Mouse (Mus musculus) heart, embryonic 13.5 days (tissue): ENCODE results near the gene Ralgps1. TPM values are rescaled to one million over a fixed set of nuclear protein-coding genes. Genes with fewer than 3 reads are reported as not detected.
A peak's percentile ranks its signal among the peaks of the same experiment; 100 is the strongest.
"Not testable (repeated sequence)": the region's sequence is repeated elsewhere in the genome, so short reads cannot be mapped to it uniquely, and the experiment has no call there.

Source experiments
- ATAC-seq: fragments of 200-750 bp; cut with Nextera tagmentation; 2 replicates; pipeline ENCODE4 v1.8.0; 2017; ENCODE audit warnings: moderate TSS enrichment; ENCODE audit not compliant: insufficient number of reproducible peaks, low FRiP score, low TSS enrichment; ENCODE audit errors: extremely low read depth
- H3K27ac ChIP-seq: fragments of 300-500 bp; sonication (generic); replicated peaks from 2 replicates; pipeline ENCODE4 v1.5.1; 2015; ENCODE audit warnings: moderate library complexity, mild to moderate bottlenecking, inconsistent platforms
- H3K27me3 ChIP-seq: fragments of 300-500 bp; sonication (generic); replicated peaks from 2 replicates; pipeline ENCODE4 v1.6.1; 2015; ENCODE audit warnings: mild to moderate bottlenecking, inconsistent platforms
- H3K36me3 ChIP-seq: fragments of 300-500 bp; sonication (generic); 2 replicates; pipeline ENCODE4 v1.6.1; 2015; ENCODE audit warnings: mild to moderate bottlenecking, inconsistent platforms
- H3K4me1 ChIP-seq: fragments of 300-500 bp; sonication (generic); 2 replicates; pipeline ENCODE4 v1.6.1; 2015; ENCODE audit warnings: inconsistent platforms
- H3K4me2 ChIP-seq: fragments of 300-500 bp; sonication (generic); 2 replicates; pipeline ENCODE4 v1.6.1; 2015; ENCODE audit warnings: inconsistent platforms, mild to moderate bottlenecking, moderate library complexity
- H3K4me3 ChIP-seq: fragments of 300-500 bp; sonication (generic); 2 replicates; pipeline ENCODE4 v1.5.1; 2015; ENCODE audit warnings: moderate library complexity, mild to moderate bottlenecking, inconsistent platforms
- H3K9ac ChIP-seq: fragments of 300-500 bp; sonication (generic); 2 replicates; pipeline ENCODE4 v1.6.1; 2015; ENCODE audit warnings: inconsistent platforms, mild to moderate bottlenecking, moderate library complexity
- H3K9me3 ChIP-seq: fragments of 300-500 bp; sonication (generic); 2 replicates; pipeline ENCODE4 v1.6.1; 2016; ENCODE audit warnings: inconsistent platforms
- WGBS: fragments of 180-500 bp; shearing (Covaris S2); methylation state at CpG from one replicate; pipeline ENCODE4 v1.1.7; 2015; ENCODE audit warnings: mixed read lengths; 5-methylcytosine and 5-hydroxymethylcytosine counted together
- polyA plus RNA-seq: library from polyadenylated mRNA; unstranded; fragments of >200 nt; fragmentation: Nextera tagmentation; extraction: Ambion mirVana; gene quantifications from 2 replicates; pipeline ENCODE4 v1.2.1, GENCODE M21; 2015

Gene Ralgps1
- polyA plus RNA-seq, 1 experiment from 2014 or later = 3.7 TPM

GRCm38 (mm10) chr2:33345475-33345874 is 25.8 kb downstream of the Ralgps1 start:
- peaks cover 55% of the 10 kb centered on the region for H3K4me1 ChIP-seq
- 22% methylated on average over 6 of the region's 6 CpGs for WGBS

GRCm38 (mm10) chr2:33343413-33343812 is 27.9 kb downstream of the Ralgps1 start:
- 0 out of 2 replicates have a peak overlapping the region, but pooled peaks have one; percentile 9 for H3K9ac ChIP-seq

More at GRCm38 (mm10) chr2:33345475-33345874, 25.8 kb downstream of the Ralgps1 start:
- H3K9me3 ChIP-seq = no peaks in the 10 kb centered on the region
- peak overlapping the region; percentile 65 for H3K27ac ChIP-seq
- no peak for ATAC-seq
- H3K4me2 ChIP-seq = no peak overlapping the region
- H3K4me3 ChIP-seq = no peak overlapping the region
- H3K9ac ChIP-seq = peak overlapping the region; percentile 69
- H3K36me3 ChIP-seq = no peaks in the 10 kb centered on the region
- no peaks in the 10 kb centered on the region for H3K27me3 ChIP-seq

DNA sequence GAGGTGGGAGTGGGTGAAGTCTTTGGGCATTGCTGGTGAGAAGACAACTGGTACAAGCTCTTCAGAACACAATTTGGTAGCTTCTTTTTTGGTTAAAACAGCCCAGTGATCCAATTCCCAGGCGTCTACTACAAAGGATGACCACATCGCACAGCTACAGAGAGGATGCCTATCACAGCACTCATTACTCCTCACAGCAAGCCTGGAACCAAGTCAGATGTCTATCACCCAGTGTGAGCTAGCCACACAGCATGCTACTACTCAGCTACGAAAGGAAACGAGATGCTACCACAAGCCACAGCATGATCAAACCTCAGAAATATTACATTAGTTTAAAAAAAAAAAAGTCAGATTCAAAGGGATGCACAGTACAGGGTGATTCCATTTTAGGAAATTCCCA is 29.1 kb downstream of the Ralgps1 start:
- H3K9ac ChIP-seq = no peak overlapping the region
- H3K4me1 ChIP-seq = peaks cover 49% of the 10 kb centered on the region
- H3K27ac ChIP-seq = peak overlapping the region; percentile 32; the same call in 1 of the 2 replicates
- H3K36me3 ChIP-seq = no peaks in the 10 kb centered on the region
- no peaks in the 10 kb centered on the region for H3K27me3 ChIP-seq
- 76% methylated on average over 4 of the region's 4 CpGs for WGBS
- H3K4me2 ChIP-seq = no peak overlapping the region
- H3K4me3 ChIP-seq = no peak overlapping the region
- no peaks in the 10 kb centered on the region for H3K9me3 ChIP-seq
- ATAC-seq = no peak

More at GRCm38 (mm10) chr2:33343413-33343812, 27.9 kb downstream of the Ralgps1 start:
- Histone ChIP-seq H3K4me3 (no peak overlapping the region), H3K4me2 (no peak overlapping the region), H3K36me3 (no peaks in the 10 kb centered on the region), H3K27me3 (no peaks in the 10 kb centered on the region), H3K9me3 (no peaks in the 10 kb centered on the region), H3K4me1 (peaks cover 49% of the 10 kb centered on the region), H3K27ac (no peak overlapping the region)
- no peak for ATAC-seq
- 63% methylated on average over 3 of the region's 3 CpGs for WGBS

- no peak for ATAC-seq
- Histone ChIP-seq H3K27me3 (no peaks in the 10 kb centered on the region), H3K4me3 (no peak overlapping the region), H3K4me1 (no peaks in the 10 kb centered on the region; the same call in 1 of the 2 replicates), H3K9me3 (0 out of 2 replicates have a peak, but pooled peaks cover 7% of the 10 kb centered on the region), H3K4me2 (no peak overlapping the region), H3K27ac (no peak overlapping the region), H3K9ac (no peak overlapping the region), H3K36me3 (peaks cover 19% of the 10 kb centered on the region)
Observed at GRCm38 (mm10) chr2:33335789-33336188, 35.5 kb downstream of the Ralgps1 start.

GRCm38 (mm10) chr2:33329622-33330021 is 41.7 kb downstream of the Ralgps1 start:
- Histone ChIP-seq H3K4me1 (peaks cover 9% of the 10 kb centered on the region; the same call in 1 of the 2 replicates), H3K27me3 (no peaks in the 10 kb centered on the region), H3K9me3 (0 out of 2 replicates have a peak, but pooled peaks cover under 1% of the 10 kb centered on the region), H3K4me3 (no peak overlapping the region), H3K36me3 (peaks cover under 1% of the 10 kb centered on the region), H3K9ac (no peak overlapping the region), H3K4me2 (no peak overlapping the region), H3K27ac (no peak overlapping the region)
- WGBS = 86% methylated on average over 2 of the region's 3 CpGs
- ATAC-seq = no peak

DNA sequence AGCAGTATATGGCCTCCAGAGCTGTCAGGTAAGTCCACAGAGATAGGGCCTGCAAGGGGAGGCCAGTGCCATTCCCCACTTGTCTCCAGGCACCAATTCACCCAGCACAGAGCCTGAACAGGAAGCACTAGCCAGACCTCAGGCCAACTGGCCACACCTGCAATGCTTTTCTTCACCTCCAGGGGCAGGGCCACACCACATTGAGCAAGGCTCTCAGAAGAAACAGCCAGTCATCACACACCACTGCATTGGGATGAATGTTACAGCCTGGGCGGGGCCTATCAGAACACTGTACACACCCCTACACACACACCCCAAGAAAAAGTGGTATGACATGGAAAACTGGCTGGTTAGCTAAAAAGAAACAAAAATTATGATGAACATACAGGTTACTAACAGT is 42.3 kb downstream of the Ralgps1 start:
- Histone ChIP-seq H3K9ac (no peak overlapping the region), H3K4me2 (no peak overlapping the region), H3K27me3 (no peaks in the 10 kb centered on the region), H3K9me3 (no peaks in the 10 kb centered on the region), H3K27ac (no peak overlapping the region), H3K36me3 (no peaks in the 10 kb centered on the region), H3K4me1 (peaks cover 14% of the 10 kb centered on the region), H3K4me3 (no peak overlapping the region)
- no peak for ATAC-seq
- 77% methylated on average over 1 of the region's 1 CpGs for WGBS

DNA sequence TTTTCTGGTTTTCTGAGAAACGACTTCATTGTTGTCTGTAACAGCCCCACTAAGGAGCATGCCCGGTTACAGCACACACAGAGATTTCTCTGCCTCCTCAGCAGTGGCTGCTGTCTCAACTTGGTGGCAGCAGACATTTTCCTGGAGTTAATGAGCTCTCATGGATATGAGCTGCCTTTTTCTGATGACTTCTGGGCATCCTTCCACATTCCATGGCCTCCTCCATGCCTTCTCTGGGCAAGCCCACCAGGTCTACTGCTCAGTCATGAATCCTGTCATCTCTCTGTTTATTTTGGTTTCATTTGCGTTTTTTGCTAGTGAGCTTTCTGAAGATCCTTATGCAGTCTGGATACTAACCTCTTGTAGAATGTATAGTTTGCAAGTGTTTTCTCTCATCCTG is 45.9 kb downstream of the Ralgps1 start:
- 64% methylated on average over 3 of the region's 3 CpGs for WGBS
- ATAC-seq = no peak
- Histone ChIP-seq H3K9me3 (no peaks in the 10 kb centered on the region), H3K4me3 (no peak overlapping the region), H3K36me3 (no peaks in the 10 kb centered on the region), H3K27me3 (no peaks in the 10 kb centered on the region), H3K4me2 (no peak overlapping the region), H3K9ac (no peak overlapping the region), H3K4me1 (peaks cover 33% of the 10 kb centered on the region), H3K27ac (0 out of 2 replicates have a peak overlapping the region, but pooled peaks have one; percentile 13)

GRCm38 (mm10) chr2:33323799-33324595 is 47.3 kb downstream of the Ralgps1 start:
- Histone ChIP-seq H3K9me3 (no peaks in the 10 kb centered on the region), H3K9ac (no peak overlapping the region), H3K4me3 (no peak overlapping the region), H3K36me3 (no peaks in the 10 kb centered on the region), H3K27ac (0 out of 2 replicates have a peak overlapping the region, but pooled peaks have one; percentile 24), H3K4me1 (peaks cover 46% of the 10 kb centered on the region), H3K4me2 (no peak overlapping the region), H3K27me3 (no peaks in the 10 kb centered on the region)
- no peak for ATAC-seq
- WGBS = 63% methylated on average over 8 of the region's 8 CpGs

GRCm38 (mm10) chr2:33323043-33323625 is 48.2 kb downstream of the Ralgps1 start:
- peaks cover 55% of the 10 kb centered on the region for H3K4me1 ChIP-seq
- WGBS = 73% methylated on average over 9 of the region's 9 CpGs
- H3K9ac ChIP-seq, H3K36me3 ChIP-seq, H3K9me3 ChIP-seq, H3K27ac ChIP-seq, H3K4me3 ChIP-seq, ATAC-seq, H3K4me2 ChIP-seq, H3K27me3 ChIP-seq: not testable (repeated sequence)

DNA sequence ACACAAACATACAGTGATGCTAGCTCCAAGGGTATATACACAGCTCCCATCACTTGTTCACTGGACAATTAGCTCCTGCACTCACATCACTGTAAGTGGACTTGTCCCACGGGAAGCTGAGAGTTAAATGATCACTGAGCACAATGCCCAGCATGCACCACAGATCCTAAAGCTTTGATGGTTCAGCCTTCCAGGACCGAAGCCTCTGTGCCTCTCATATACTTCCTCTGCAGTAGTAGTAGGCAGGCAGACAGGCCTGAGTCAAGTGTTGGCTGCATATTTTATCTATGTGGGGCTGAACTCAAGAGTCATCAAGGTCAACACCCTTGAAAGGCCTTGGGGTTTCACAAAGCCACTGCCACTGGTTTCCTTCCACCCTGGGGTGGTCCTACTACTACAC is 49.6 kb downstream of the Ralgps1 start:
- Histone ChIP-seq H3K9me3 (no peaks in the 10 kb centered on the region), H3K4me3 (no peak overlapping the region), H3K4me1 (peaks cover 61% of the 10 kb centered on the region), H3K27ac (no peak overlapping the region), H3K4me2 (no peak overlapping the region), H3K36me3 (no peaks in the 10 kb centered on the region), H3K27me3 (no peaks in the 10 kb centered on the region), H3K9ac (no peak overlapping the region)
- no peak for ATAC-seq
- WGBS = 62% methylated on average over 2 of the region's 2 CpGs

- 89% methylated on average over 2 of the region's 2 CpGs for WGBS
- Histone ChIP-seq H3K36me3 (no peaks in the 10 kb centered on the region), H3K9me3 (no peaks in the 10 kb centered on the region), H3K4me3 (no peak overlapping the region), H3K4me2 (no peak overlapping the region), H3K27ac (no peak overlapping the region), H3K4me1 (peaks cover 67% of the 10 kb centered on the region), H3K9ac (no peak overlapping the region), H3K27me3 (no peaks in the 10 kb centered on the region)
- no peak for ATAC-seq
Observed at GRCm38 (mm10) chr2:33321031-33321430, 50.3 kb downstream of the Ralgps1 start.
